Mouse (Mus musculus): ENCODE results near the gene Tmem176b.
A peak's percentile ranks its signal among the peaks of the same experiment; 100 is the strongest.

The Tmem176b gene

GRCm38 (mm10) chr6:48857613-48858302, 16.5 kb upstream of the Tmem176b start:
- no peaks in the 10 kb centered on the region for H3K27me3 ChIP-seq (ENCODE audit: insufficient read depth, low read length)
- no peaks in the 10 kb centered on the region for H3K36me3 ChIP-seq (ENCODE audit: insufficient read depth, low read length)
- no peaks in the 10 kb centered on the region for H3K9me3 ChIP-seq (ENCODE audit: low read length)
- TF ChIP-seq NANOG (IDR thresholded peaks at IDR 0.05; ENCODE audit: borderline replicate concordance, low read length) (no peak), CTCF (conservative IDR thresholded peaks at IDR 0.05; ENCODE audit: low read length) (peak; percentile 36)
- peaks cover 51% of the 10 kb centered on the region for H3K4me1 ChIP-seq (replicated peaks; ENCODE audit: low read depth, low read length)
- H3K4me3 ChIP-seq (replicated peaks; ENCODE audit: low read length), result no peak overlapping the region

- H3K4me3 ChIP-seq (replicated peaks; ENCODE audit: low read length), result no peak overlapping the region
- H3K27me3 ChIP-seq (ENCODE audit: insufficient read depth, low read length), result peaks cover 3% of the 10 kb centered on the region; the same call in 1 of the 2 replicates
- TF ChIP-seq CTCF (conservative IDR thresholded peaks at IDR 0.05; ENCODE audit: low read length) (peak; percentile 61), POU5F1 (IDR thresholded peaks at IDR 0.05; ENCODE audit: borderline replicate concordance, low read length) (no peak)
- H3K9me3 ChIP-seq (ENCODE audit: low read length), result no peaks in the 10 kb centered on the region
- H3K4me1 ChIP-seq (replicated peaks; ENCODE audit: low read depth, low read length), result peaks cover 25% of the 10 kb centered on the region
- no peaks in the 10 kb centered on the region for H3K36me3 ChIP-seq (ENCODE audit: insufficient read depth, low read length)
Observed at GRCm38 (mm10) chr6:48854155-48854554, 12.9 kb upstream of the Tmem176b start.

GRCm38 (mm10) chr6:48851820-48852491, 10.7 kb upstream of the Tmem176b start:
- peak overlapping the region; percentile 61 for H3K4me3 ChIP-seq (replicated peaks; ENCODE audit: low read length)
- peaks cover 3% of the 10 kb centered on the region; the same call in 1 of the 2 replicates for H3K27me3 ChIP-seq (ENCODE audit: insufficient read depth, low read length)
- H3K4me1 ChIP-seq (replicated peaks; ENCODE audit: low read depth, low read length), result peaks cover 15% of the 10 kb centered on the region
- H3K36me3 ChIP-seq (ENCODE audit: insufficient read depth, low read length), result no peaks in the 10 kb centered on the region
- TF ChIP-seq POU5F1 (IDR thresholded peaks at IDR 0.05; ENCODE audit: borderline replicate concordance, low read length), result no peak
- TF ChIP-seq NANOG (IDR thresholded peaks at IDR 0.05; ENCODE audit: borderline replicate concordance, low read length), result no peak
- TF ChIP-seq CTCF (conservative IDR thresholded peaks at IDR 0.05; ENCODE audit: low read length), result no peak
- H3K9me3 ChIP-seq (ENCODE audit: low read length), result no peaks in the 10 kb centered on the region

GRCm38 (mm10) chr6:48845086-48845485, 3.8 kb upstream of the Tmem176b start:
- H3K27me3 ChIP-seq (ENCODE audit: insufficient read depth, low read length), result peaks cover 32% of the 10 kb centered on the region
- H3K9me3 ChIP-seq (ENCODE audit: low read length), result no peaks in the 10 kb centered on the region
- no peaks in the 10 kb centered on the region for H3K4me1 ChIP-seq (replicated peaks; ENCODE audit: low read depth, low read length)
- no peaks in the 10 kb centered on the region for H3K36me3 ChIP-seq (ENCODE audit: insufficient read depth, low read length)
- H3K4me3 ChIP-seq (replicated peaks; ENCODE audit: low read length), result no peak overlapping the region
- no peak for TF ChIP-seq CTCF (conservative IDR thresholded peaks at IDR 0.05; ENCODE audit: low read length)
- TF ChIP-seq POU5F1 (IDR thresholded peaks at IDR 0.05; ENCODE audit: borderline replicate concordance, low read length), result no peak
- no peak for TF ChIP-seq NANOG (IDR thresholded peaks at IDR 0.05; ENCODE audit: borderline replicate concordance, low read length)

GRCm38 (mm10) chr6:48842111-48842842, 981 bp upstream of the Tmem176b start:
- no peak overlapping the region for H3K4me3 ChIP-seq (replicated peaks; ENCODE audit: low read length)
- H3K27me3 ChIP-seq (ENCODE audit: insufficient read depth, low read length), result peaks cover 41% of the 10 kb centered on the region
- TF ChIP-seq NANOG (IDR thresholded peaks at IDR 0.05; ENCODE audit: borderline replicate concordance, low read length) (no peak), CTCF (conservative IDR thresholded peaks at IDR 0.05; ENCODE audit: low read length) (0 out of 2 replicates have a peak, but pooled peaks have one; percentile 9)
- H3K4me1 ChIP-seq (replicated peaks; ENCODE audit: low read depth, low read length), result no peaks in the 10 kb centered on the region
- H3K36me3 ChIP-seq (ENCODE audit: insufficient read depth, low read length), result no peaks in the 10 kb centered on the region
- H3K9me3 ChIP-seq (ENCODE audit: low read length), result no peaks in the 10 kb centered on the region

GRCm38 (mm10) chr6:48840371-48840969, 826 bp downstream of the Tmem176b start, which contains the start of gene Tmem176a:
Gene Tmem176a (plus strand): TSS chr6:48840919.
- H3K4me1 ChIP-seq (replicated peaks; ENCODE audit: low read depth, low read length), result no peaks in the 10 kb centered on the region
- H3K9me3 ChIP-seq (ENCODE audit: low read length), result no peaks in the 10 kb centered on the region
- TF ChIP-seq NANOG (IDR thresholded peaks at IDR 0.05; ENCODE audit: borderline replicate concordance, low read length) (no peak), CTCF (conservative IDR thresholded peaks at IDR 0.05; ENCODE audit: low read length) (no peak), POU5F1 (IDR thresholded peaks at IDR 0.05; ENCODE audit: borderline replicate concordance, low read length) (no peak)
- no peaks in the 10 kb centered on the region for H3K36me3 ChIP-seq (ENCODE audit: insufficient read depth, low read length)
- peaks cover 50% of the 10 kb centered on the region for H3K27me3 ChIP-seq (ENCODE audit: insufficient read depth, low read length)
- H3K4me3 ChIP-seq (replicated peaks; ENCODE audit: low read length), result no peak within 1 kb of the TSS

- Histone ChIP-seq H3K9me3 (ENCODE audit: low read length) (peaks cover 14% of the 10 kb centered on the region), H3K4me1 (replicated peaks; ENCODE audit: low read depth, low read length) (no peaks in the 10 kb centered on the region), H3K27me3 (ENCODE audit: insufficient read depth, low read length) (peaks cover 52% of the 10 kb centered on the region), H3K36me3 (ENCODE audit: insufficient read depth, low read length) (no peaks in the 10 kb centered on the region), H3K4me3 (replicated peaks; ENCODE audit: low read length) (no peak overlapping the region)
- TF ChIP-seq POU5F1 (IDR thresholded peaks at IDR 0.05; ENCODE audit: borderline replicate concordance, low read length), result no peak
- TF ChIP-seq NANOG (IDR thresholded peaks at IDR 0.05; ENCODE audit: borderline replicate concordance, low read length), result no peak
- TF ChIP-seq CTCF (conservative IDR thresholded peaks at IDR 0.05; ENCODE audit: low read length), result no peak
Observed at GRCm38 (mm10) chr6:48838321-48839080, 2.8 kb downstream of the Tmem176b start.

Measured in E14TG2a.4 (cell line).